Mouse (Mus musculus) gastrocnemius, adult 2 months (tissue): Measurements from ENCODE around the gene Lsm10. TPM values are rescaled to one million over a fixed set of nuclear protein-coding genes. Genes with fewer than 3 reads are reported as not detected.

Experiments used
- DNase-seq: peaks from one replicate; pipeline ENCODE4 v3.0.0; 2022
- H3K27ac ChIP-seq: fragments of 200-600 bp; 2 replicates; pipeline ENCODE4 v1.8.1; 2022; ENCODE audit warnings: mild to moderate bottlenecking
- H3K4me3 ChIP-seq: fragments of 200-600 bp; 2 replicates; pipeline ENCODE4 v1.8.1; 2022; ENCODE audit warnings: mild to moderate bottlenecking, moderate library complexity
- CTCF ChIP-seq: fragments of 200-600 bp; IDR thresholded peaks from 2 replicates; pipeline ENCODE4 v1.8.1; 2022; ENCODE audit warnings: antibody characterized with exemption, mild to moderate bottlenecking, moderate library complexity
- intact Hi-C: fragments of 180-260 bp; cut with DNase I; formaldehyde crosslinking; loops from one replicate; pipeline ENCODE4 v1.15.1; 2025
- total RNA-seq, 2 experiments: library from RNA; stranded (reverse); gene quantifications; 2 replicates each; pipeline ENCODE4 v1.2.3; 2021

The Lsm10 gene
- total RNA-seq, 2 experiments from 2014 or later, result 7.3 to 7.4 TPM

GRCm38 (mm10) chr4:126113943-126114342 lies 17.5 kb downstream of the Lsm10 start:
- peak overlapping the region; percentile 46 for H3K4me3 ChIP-seq
- DNase-seq, result peak; percentile 82
- intact Hi-C loops, result loop anchor here (1.0 kb wide), 1 partner anchor 28 kb away; no protein-coding TSS in a partner anchor
- peak; percentile 84 for TF ChIP-seq CTCF
- H3K27ac ChIP-seq, result peak overlapping the region; percentile 97

GRCm38 (mm10) chr4:126115411-126115810 lies 19.0 kb downstream of the Lsm10 start:
- no peak overlapping the region for H3K4me3 ChIP-seq
- TF ChIP-seq CTCF, result no peak
- intact Hi-C loops, result no loop called here
- no peak for DNase-seq
- H3K27ac ChIP-seq, result peak overlapping the region; percentile 97

- Histone ChIP-seq H3K4me3 (no peak overlapping the region), H3K27ac (peak overlapping the region; percentile 97)
- TF ChIP-seq CTCF, result no peak
- DNase-seq, result no peak
- intact Hi-C loops, result no loop called here
These were observed 19.6 kb downstream of the Lsm10 start for GRCm38 (mm10) chr4:126115871-126116521.

GRCm38 (mm10) chr4:126117116-126117515 lies 20.7 kb downstream of the Lsm10 start:
- no peak for DNase-seq
- Histone ChIP-seq H3K4me3 (no peak overlapping the region), H3K27ac (peak overlapping the region; percentile 97)
- no peak for TF ChIP-seq CTCF
- intact Hi-C loops, result no loop called here

- intact Hi-C loops, result no loop called here
- peak overlapping the region; percentile 97 for H3K27ac ChIP-seq
- no peak overlapping the region for H3K4me3 ChIP-seq
- no peak for TF ChIP-seq CTCF
- DNase-seq, result no peak
These were observed 22.2 kb downstream of the Lsm10 start for GRCm38 (mm10) chr4:126118651-126119050.

GRCm38 (mm10) chr4:126119051-126119450 lies 22.6 kb downstream of the Lsm10 start:
- Histone ChIP-seq H3K27ac (peak overlapping the region; percentile 97), H3K4me3 (no peak overlapping the region)
- TF ChIP-seq CTCF, result no peak
- no peak for DNase-seq
- intact Hi-C loops, result no loop called here

- H3K4me3 ChIP-seq, result no peak overlapping the region
- intact Hi-C loops, result no loop called here
- DNase-seq, result peak; percentile 62
- peak overlapping the region; percentile 73 for H3K27ac ChIP-seq
- no peak for TF ChIP-seq CTCF
These were observed 23.6 kb downstream of the Lsm10 start for GRCm38 (mm10) chr4:126120052-126120451.

GRCm38 (mm10) chr4:126120506-126120905 lies 24.1 kb downstream of the Lsm10 start:
- intact Hi-C loops, result no loop called here
- TF ChIP-seq CTCF, result no peak
- DNase-seq, result no peak
- H3K27ac ChIP-seq, result peak overlapping the region; percentile 73
- no peak overlapping the region for H3K4me3 ChIP-seq

GRCm38 (mm10) chr4:126123309-126124040 lies 27.1 kb downstream of the Lsm10 start:
- H3K27ac ChIP-seq, result no peak overlapping the region
- no peak for DNase-seq
- TF ChIP-seq CTCF, result no peak
- no peak overlapping the region for H3K4me3 ChIP-seq
- intact Hi-C loops, result no loop called here

GRCm38 (mm10) chr4:126130502-126130901 lies 34.1 kb downstream of the Lsm10 start:
- TF ChIP-seq CTCF, result no peak
- peak overlapping the region; percentile 81 for H3K27ac ChIP-seq
- no peak overlapping the region for H3K4me3 ChIP-seq
- intact Hi-C loops, result no loop called here
- DNase-seq, result no peak

- DNase-seq, result peak; percentile 44
- intact Hi-C loops, result no loop called here
These were observed 35.1 kb downstream of the Lsm10 start for GRCm38 (mm10) chr4:126131290-126132121.

GRCm38 (mm10) chr4:126132636-126133264 lies 36.3 kb downstream of the Lsm10 start:
- H3K27ac ChIP-seq, result peak overlapping the region; percentile 81

More at GRCm38 (mm10) chr4:126131290-126132121, 35.1 kb downstream of the Lsm10 start:
- peak overlapping the region; percentile 81 for H3K27ac ChIP-seq
- no peak for TF ChIP-seq CTCF
- no peak overlapping the region for H3K4me3 ChIP-seq

More at GRCm38 (mm10) chr4:126132636-126133264, 36.3 kb downstream of the Lsm10 start:
- H3K4me3 ChIP-seq, result no peak overlapping the region
- TF ChIP-seq CTCF, result no peak
- DNase-seq, result no peak
- intact Hi-C loops, result no loop called here
